Mouse (Mus musculus): Measurements from ENCODE around the gene Shisa4. TPM values are rescaled to one million over a fixed set of nuclear protein-coding genes. Genes with fewer than 3 reads are reported as not detected.

Shisa4 gene
- 19.0 and 37.5 TPM in 2 replicates for polyA plus RNA-seq (2012; rRNA removed)

GRCm38 (mm10) chr1:135374868-135375581 is at the start of gene Shisa4:
Shisa4 (minus strand) TSS chr1:135375237.

GRCm38 (mm10) chr1:135324571-135324970 is 50.5 kb downstream of the Shisa4 start, which contains the start of gene Lmod1:
Lmod1 (plus strand) TSS chr1:135324807.

Other genes starting within 250 kb of the Shisa4 start
- gene Ptpn7, start 242.5 kb downstream of the Shisa4 start, polyA plus RNA-seq (2012; rRNA removed): 0.77 and 1.7 TPM in 2 replicates
- gene Arl8a, start 228.4 kb downstream of the Shisa4 start, polyA plus RNA-seq (2012; rRNA removed): 27.4 and 28.8 TPM in 2 replicates
- gene Gpr37l1, start 207.6 kb downstream of the Shisa4 start, polyA plus RNA-seq (2012; rRNA removed): 3.8 and 4.1 TPM in 2 replicates
- gene Elf3, start 116.7 kb downstream of the Shisa4 start, polyA plus RNA-seq (2012; rRNA removed): 139 and 143 TPM in 2 replicates
- gene Rnpep, start 91.2 kb downstream of the Shisa4 start, polyA plus RNA-seq (2012; rRNA removed): 37.5 and 56.8 TPM in 2 replicates
- gene Timm17a, start 61.5 kb downstream of the Shisa4 start, polyA plus RNA-seq (2012; rRNA removed): 27.3 and 28.6 TPM in 2 replicates
- 19.5 and 20.1 TPM in 2 replicates for gene Lmod1, start 50.4 kb downstream of the Shisa4 start, polyA plus RNA-seq (2012; rRNA removed)
- 19.3 and 25.7 TPM in 2 replicates for gene Ipo9, start 55.3 kb upstream of the Shisa4 start, polyA plus RNA-seq (2012; rRNA removed)
- 2.7 and 5.7 TPM in 2 replicates for gene Nav1, start 232.1 kb upstream of the Shisa4 start, polyA plus RNA-seq (2012; rRNA removed)

Measured in stomach, adult 2 months (tissue).